Mouse (Mus musculus) C2C12 (cell line): Measurements from ENCODE around the gene Hjurp.

Experiments used
- CEBPB ChIP-seq: IDR thresholded peaks from one replicate; pipeline ENCODE4 v1.6.1; 2011; ENCODE audit warnings: low read depth, mild to moderate bottlenecking, control low read depth, moderate library complexity
- CTCF ChIP-seq: IDR thresholded peaks from one replicate; pipeline ENCODE4 v1.5.1; 2011; ENCODE audit not compliant: control insufficient read depth, insufficient read depth, insufficient read length

GRCm38 (mm10) chr1:88253540-88253939, 23.9 kb downstream of the Hjurp start:
- TF ChIP-seq CTCF (no peak), CEBPB (no peak)
